Mouse (Mus musculus): ENCODE measurements at regions not wholly inside any gene's neighbourhood (a gene's known extent, or its start where the extent isn't known, plus 50 kb on each side); places are given as distances from the start of the nearest gene placed in this dataset.

- Histone ChIP-seq H3K4me1 (ENCODE audit: control insufficient read depth, insufficient read depth, low read length) (no peaks in the 10 kb centered on the region), H3K4me3 (ENCODE audit: low read depth, low read length) (no peak overlapping the region), H3K9ac (ENCODE audit: low read depth, poor library complexity, severe bottlenecking) (no peak overlapping the region), H3K36me3 (ENCODE audit: control insufficient read depth, insufficient read depth, low read length, poor library complexity, severe bottlenecking) (no peaks in the 10 kb centered on the region), H3K27ac (ENCODE audit: insufficient read depth, low read length) (no peak overlapping the region), H3K9me3 (replicated peaks; ENCODE audit: control insufficient read depth, insufficient read depth, low read length, poor library complexity, severe bottlenecking) (no peaks in the 10 kb centered on the region), H3K27me3 (ENCODE audit: control insufficient read depth, insufficient read depth, low read length, poor library complexity, severe bottlenecking) (no peaks in the 10 kb centered on the region)
- TF ChIP-seq CTCF (IDR thresholded peaks at IDR 0.05; ENCODE audit: low read depth, low read length) = no peak
- no peak for TF ChIP-seq EP300 (IDR thresholded peaks at IDR 0.05; ENCODE audit: insufficient read depth, low read depth, low read length)
- no peak for TF ChIP-seq POLR2A (IDR thresholded peaks at IDR 0.05; ENCODE audit: insufficient read depth, low read length)
Measured at GRCm38 (mm10) chr16:28104255-28105076, 648.4 kb downstream of the Fgf12 start.

GRCm38 (mm10) chr16:28105085-28105484, 647.8 kb downstream of the Fgf12 start:
- no peak overlapping the region for H3K27ac ChIP-seq (ENCODE audit: insufficient read depth, low read length)
- H3K9ac ChIP-seq (ENCODE audit: low read depth, poor library complexity, severe bottlenecking) = no peak overlapping the region

GRCm38 (mm10) chr16:28105866-28106265, 647.0 kb downstream of the Fgf12 start:
- Histone ChIP-seq H3K36me3 (ENCODE audit: control insufficient read depth, insufficient read depth, low read length, poor library complexity, severe bottlenecking) (no peaks in the 10 kb centered on the region), H3K9me3 (replicated peaks; ENCODE audit: control insufficient read depth, insufficient read depth, low read length, poor library complexity, severe bottlenecking) (no peaks in the 10 kb centered on the region), H3K4me1 (ENCODE audit: control insufficient read depth, insufficient read depth, low read length) (no peaks in the 10 kb centered on the region), H3K9ac (ENCODE audit: low read depth, poor library complexity, severe bottlenecking) (no peak overlapping the region), H3K27ac (ENCODE audit: insufficient read depth, low read length) (no peak overlapping the region), H3K4me3 (ENCODE audit: low read depth, low read length) (no peak overlapping the region), H3K27me3 (ENCODE audit: control insufficient read depth, insufficient read depth, low read length, poor library complexity, severe bottlenecking) (no peaks in the 10 kb centered on the region)
- TF ChIP-seq CTCF (IDR thresholded peaks at IDR 0.05; ENCODE audit: low read depth, low read length) = no peak
- no peak for TF ChIP-seq POLR2A (IDR thresholded peaks at IDR 0.05; ENCODE audit: insufficient read depth, low read length)
- TF ChIP-seq EP300 (IDR thresholded peaks at IDR 0.05; ENCODE audit: insufficient read depth, low read depth, low read length) = no peak

More at GRCm38 (mm10) chr16:28105085-28105484, 647.8 kb downstream of the Fgf12 start:
- Histone ChIP-seq H3K9me3 (replicated peaks; ENCODE audit: control insufficient read depth, insufficient read depth, low read length, poor library complexity, severe bottlenecking) (no peaks in the 10 kb centered on the region), H3K4me3 (ENCODE audit: low read depth, low read length) (no peak overlapping the region), H3K27me3 (ENCODE audit: control insufficient read depth, insufficient read depth, low read length, poor library complexity, severe bottlenecking) (no peaks in the 10 kb centered on the region), H3K36me3 (ENCODE audit: control insufficient read depth, insufficient read depth, low read length, poor library complexity, severe bottlenecking) (no peaks in the 10 kb centered on the region), H3K4me1 (ENCODE audit: control insufficient read depth, insufficient read depth, low read length) (no peaks in the 10 kb centered on the region)
- no peak for TF ChIP-seq CTCF (IDR thresholded peaks at IDR 0.05; ENCODE audit: low read depth, low read length)
- TF ChIP-seq EP300 (IDR thresholded peaks at IDR 0.05; ENCODE audit: insufficient read depth, low read depth, low read length) = no peak
- no peak for TF ChIP-seq POLR2A (IDR thresholded peaks at IDR 0.05; ENCODE audit: insufficient read depth, low read length)

- TF ChIP-seq EP300 (IDR thresholded peaks at IDR 0.05; ENCODE audit: insufficient read depth, low read depth, low read length) (no peak), POLR2A (IDR thresholded peaks at IDR 0.05; ENCODE audit: insufficient read depth, low read length) (no peak), CTCF (IDR thresholded peaks at IDR 0.05; ENCODE audit: low read depth, low read length) (no peak)
Measured at GRCm38 (mm10) chr16:28109771-28110170, 643.1 kb downstream of the Fgf12 start.

More at GRCm38 (mm10) chr16:28109771-28110170, 643.1 kb downstream of the Fgf12 start:
- Histone ChIP-seq H3K36me3 (ENCODE audit: control insufficient read depth, insufficient read depth, low read length, poor library complexity, severe bottlenecking) (no peaks in the 10 kb centered on the region), H3K4me1 (ENCODE audit: control insufficient read depth, insufficient read depth, low read length) (no peaks in the 10 kb centered on the region), H3K9ac (ENCODE audit: low read depth, poor library complexity, severe bottlenecking) (no peak overlapping the region), H3K27ac (ENCODE audit: insufficient read depth, low read length) (no peak overlapping the region), H3K27me3 (ENCODE audit: control insufficient read depth, insufficient read depth, low read length, poor library complexity, severe bottlenecking) (no peaks in the 10 kb centered on the region), H3K4me3 (ENCODE audit: low read depth, low read length) (no peak overlapping the region), H3K9me3 (replicated peaks; ENCODE audit: control insufficient read depth, insufficient read depth, low read length, poor library complexity, severe bottlenecking) (no peaks in the 10 kb centered on the region)

All from ES-Bruce4 (cell line).